Mouse (Mus musculus) mouse embryonic stem cell (cell line): Measurements from ENCODE around the gene Yap1.

ENCODE experiments used
- in situ Hi-C, 2 experiments: fragments of 300-500 bp; cut with MboI; formaldehyde crosslinking; loops; 1 replicate in 1 of 2; 3 replicates in 1 of 2; pipeline ENCODE4 v1.14.3; 2019 to 2020; ENCODE audit warnings: low sequenced_read_pairs in 2 of 2, low pct_unique_long_range_greater_than_20kb in 1 of 2, mixed read lengths in 1 of 2; ENCODE audit not compliant: unreplicated experiment in 1 of 2

Yap1 gene

GRCm38 (mm10) chr9:8004370-8004991 is at the start of gene Yap1:
TSS of gene Yap1 (minus strand) at chr9:8004596.
- in situ Hi-C loops, result no loop called here

DNA sequence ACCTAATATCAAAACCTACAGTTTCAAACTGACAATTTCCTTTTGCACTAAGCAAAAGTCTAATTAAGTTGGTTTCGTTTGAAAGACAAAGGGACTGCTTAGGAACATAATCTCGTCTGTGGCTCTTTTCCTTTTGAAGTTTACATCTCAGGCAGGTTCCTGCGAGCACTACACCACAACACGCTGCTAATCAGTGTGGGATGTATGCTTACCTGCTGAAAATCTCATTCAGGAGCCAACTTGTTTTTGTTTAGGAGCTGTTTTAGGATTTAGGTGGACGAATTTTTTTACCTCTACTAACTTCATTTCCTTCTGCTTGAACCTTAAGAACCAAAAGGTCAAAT is 38.6 kb upstream of the Yap1 start:
- in situ Hi-C loops, result no loop called here

DNA sequence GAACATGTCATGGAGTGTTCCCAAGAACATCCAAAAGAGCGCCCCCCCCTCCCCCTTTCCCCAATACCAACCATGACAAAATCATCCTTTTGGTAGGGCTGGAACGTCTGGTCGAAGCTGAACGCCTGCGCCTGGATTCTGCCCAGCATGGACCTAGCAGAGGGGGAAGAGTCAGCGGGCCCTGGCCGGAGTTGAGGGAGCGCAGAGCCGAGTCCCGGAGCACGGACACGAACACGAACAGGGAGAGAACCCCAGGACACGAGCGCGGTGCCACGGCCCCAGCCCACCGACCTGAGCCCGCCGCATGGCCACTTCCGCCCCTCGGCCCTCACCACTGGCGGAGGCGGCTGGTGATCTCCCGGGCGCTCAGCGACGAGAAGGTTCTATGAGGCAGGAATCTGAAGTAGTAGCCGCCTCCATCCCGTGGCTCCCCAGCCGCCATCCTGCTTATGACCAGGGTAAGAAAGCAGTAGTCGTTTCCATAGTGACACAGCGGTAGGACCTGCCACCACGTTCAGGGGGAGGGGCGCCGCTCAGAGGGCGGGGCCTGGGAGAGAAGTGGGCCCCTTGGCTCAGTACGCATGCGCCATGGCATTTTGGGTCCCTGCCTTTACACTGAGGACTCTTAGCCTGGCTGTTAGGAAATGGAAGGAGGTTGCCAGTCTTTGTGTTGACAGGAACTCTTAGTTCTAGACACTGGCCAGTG is 38.1 kb upstream of the Yap1 start, which contains the start of gene Cfap300:
TSS of gene Cfap300 (minus strand) at position 486 of the 706 bp plus-strand sequence.
- in situ Hi-C loops, result no loop called here

- in situ Hi-C loops, result no loop called here
Observed at GRCm38 (mm10) chr9:8035546-8035945, 31.1 kb upstream of the Yap1 start.

DNA sequence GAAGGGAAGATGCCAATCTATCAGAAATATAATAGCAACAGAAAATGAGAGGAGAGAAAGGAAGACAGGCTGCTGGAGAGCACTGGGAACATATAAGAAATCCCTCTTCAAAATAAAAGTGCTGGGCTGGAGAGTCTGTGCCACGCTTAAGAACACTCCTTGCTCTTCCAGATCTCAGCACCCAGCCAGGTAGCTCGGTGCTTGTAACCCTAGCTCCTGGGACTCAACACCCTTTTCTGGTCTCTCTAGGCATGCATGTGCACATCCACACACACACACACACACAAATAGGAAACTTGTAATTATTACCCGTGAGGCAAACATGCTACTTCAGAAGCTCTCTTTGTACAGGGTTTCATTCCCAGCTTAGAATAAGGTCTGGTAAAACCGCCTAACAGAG is 30.7 kb upstream of the Yap1 start:
- in situ Hi-C loops, result no loop called here

- in situ Hi-C loops, result no loop called here
Observed at GRCm38 (mm10) chr9:8034143-8034542, 29.7 kb upstream of the Yap1 start.

DNA sequence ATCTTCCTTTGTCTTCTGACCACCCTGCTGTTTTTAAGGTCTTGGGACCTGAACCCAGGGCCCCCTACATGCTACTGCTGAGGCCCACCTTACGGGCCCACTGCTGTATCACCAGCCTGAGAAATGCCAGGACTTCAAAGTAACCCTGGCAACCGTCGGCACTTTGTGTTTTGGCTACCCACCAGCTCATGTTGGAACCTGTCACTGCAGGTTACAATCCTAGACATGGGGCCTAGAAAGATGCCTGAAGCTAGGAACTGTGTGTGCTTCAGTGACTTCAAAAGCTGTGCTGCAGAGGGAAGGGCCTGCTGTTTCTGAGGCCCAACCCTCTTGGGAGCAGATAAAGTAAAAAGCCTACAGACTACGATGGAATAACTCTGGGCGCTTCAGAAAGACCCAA is 28.5 kb upstream of the Yap1 start:
- in situ Hi-C loops, result no loop called here

GRCm38 (mm10) chr9:8018609-8019008 is 14.2 kb upstream of the Yap1 start:
- in situ Hi-C loops, result no loop called here

DNA sequence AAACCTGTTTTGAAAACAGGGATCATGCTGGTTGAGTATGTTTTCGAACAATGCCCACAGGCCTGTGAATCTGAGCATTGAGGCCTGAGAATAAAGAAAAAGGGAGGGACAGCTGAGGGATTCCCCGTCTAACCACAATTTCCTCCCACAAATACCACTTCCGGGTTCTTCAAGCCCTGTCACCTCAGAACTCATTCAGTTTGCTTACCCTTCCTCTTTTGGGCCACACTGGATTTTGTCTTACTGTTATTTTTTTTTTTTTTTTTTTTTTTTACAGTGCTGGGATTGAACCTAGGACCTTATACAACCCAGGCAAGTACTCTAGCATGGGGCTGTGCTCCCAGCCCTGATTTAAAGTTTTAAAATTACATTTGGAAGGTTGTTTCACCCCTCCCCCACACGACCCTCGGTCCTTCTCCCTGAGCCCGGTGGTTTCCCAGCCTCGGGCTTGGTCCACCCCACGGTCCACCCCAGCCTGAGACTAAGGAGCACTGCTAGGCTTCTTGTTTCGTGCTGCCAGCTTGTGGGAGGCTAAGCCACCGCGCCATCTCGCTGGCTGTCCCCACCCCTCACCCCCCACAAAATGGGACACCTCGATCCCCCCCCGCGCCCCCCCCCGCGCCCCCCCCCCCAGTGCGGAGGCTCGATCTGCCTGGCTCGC is 13.0 kb upstream of the Yap1 start:
- in situ Hi-C loops, result no loop called here

DNA sequence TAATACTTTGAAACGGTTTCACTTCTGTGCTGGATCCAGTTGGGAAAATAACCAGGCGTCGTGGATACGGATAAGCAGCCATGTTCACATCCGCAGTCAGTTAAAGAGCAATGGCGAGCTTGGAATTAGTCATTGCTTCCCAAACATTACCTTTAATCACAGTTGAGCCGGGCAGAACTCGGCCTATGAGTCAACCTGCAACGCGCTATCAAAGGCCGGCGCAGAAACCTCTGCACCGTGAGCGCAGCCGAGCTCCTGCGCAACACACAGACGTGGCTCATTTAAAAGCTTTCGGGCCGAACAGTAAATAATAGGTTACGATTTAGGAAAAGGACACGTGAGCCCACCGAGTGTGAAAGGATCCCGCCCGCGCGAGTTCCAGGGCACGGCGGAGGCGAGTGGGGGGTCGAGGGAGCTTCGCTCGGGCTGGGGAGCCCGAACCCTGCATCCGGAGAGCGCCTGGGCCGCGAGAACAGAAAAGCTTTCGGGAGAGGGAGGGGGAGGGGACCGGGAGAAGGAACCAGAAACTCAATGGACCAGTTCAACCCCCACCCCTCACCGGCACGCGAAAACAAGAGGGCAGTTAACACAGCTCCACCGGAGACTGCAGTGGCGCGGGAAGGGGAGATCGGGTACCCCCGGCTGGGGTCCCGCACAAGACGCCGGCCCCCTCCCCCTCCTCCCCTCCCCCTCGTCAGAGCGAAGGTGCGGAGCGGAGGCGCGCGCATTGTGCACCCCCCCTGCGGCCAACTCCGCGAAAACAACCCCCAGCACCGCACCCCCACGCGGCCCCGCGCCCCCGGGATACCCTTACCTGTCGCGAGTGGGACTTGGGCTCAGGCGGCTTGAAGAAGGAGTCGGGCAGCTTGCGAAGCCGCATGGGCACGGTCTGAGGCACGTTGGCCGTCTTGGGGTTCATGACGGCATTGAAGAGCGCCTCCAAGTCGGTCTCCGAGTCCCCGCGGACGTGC is 810 bp downstream of the Yap1 start:
- in situ Hi-C loops, result no loop called here

DNA sequence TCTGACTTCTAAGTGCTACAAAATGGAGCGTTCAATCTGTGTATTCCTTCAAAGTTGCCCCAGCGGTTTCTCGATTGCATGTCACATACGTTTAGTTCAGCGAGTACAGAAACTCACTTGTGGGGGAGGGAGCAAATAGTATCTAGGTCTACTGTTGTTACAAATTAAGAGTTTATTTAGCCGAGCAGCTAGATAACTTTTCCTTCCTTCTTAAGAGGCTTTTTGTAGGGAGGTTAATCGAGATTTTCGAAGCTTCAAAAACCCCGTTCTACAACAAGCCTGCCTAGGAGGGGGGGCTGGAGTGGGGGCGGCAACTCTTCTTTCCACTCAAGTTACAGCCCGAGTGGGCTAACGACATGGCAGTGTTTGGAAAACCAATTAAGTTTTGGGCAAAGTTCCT is 1.6 kb downstream of the Yap1 start:
- in situ Hi-C loops, result no loop called here

DNA sequence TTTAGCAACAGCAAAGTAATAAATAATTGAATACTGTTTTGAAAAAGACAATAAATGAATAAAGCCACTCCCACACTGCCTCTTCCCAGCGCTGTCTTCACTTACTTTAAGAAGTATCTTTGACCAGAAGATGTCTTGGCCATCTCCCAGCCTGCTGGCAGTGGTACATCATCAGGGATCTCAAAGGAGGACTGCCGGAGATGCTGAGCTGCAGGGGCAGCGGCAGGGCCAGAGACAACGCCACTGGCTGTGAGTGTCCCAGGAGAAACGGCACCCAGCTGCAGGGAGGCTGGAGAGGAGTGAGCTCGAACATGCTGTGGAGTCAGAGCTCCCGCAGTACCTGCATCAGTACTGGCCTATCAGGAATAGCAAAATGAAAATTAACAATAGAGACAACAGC is 3.0 kb downstream of the Yap1 start:
- in situ Hi-C loops, result no loop called here

GRCm38 (mm10) chr9:7994275-7994674 is 10.1 kb downstream of the Yap1 start:
- in situ Hi-C loops, result no loop called here

DNA sequence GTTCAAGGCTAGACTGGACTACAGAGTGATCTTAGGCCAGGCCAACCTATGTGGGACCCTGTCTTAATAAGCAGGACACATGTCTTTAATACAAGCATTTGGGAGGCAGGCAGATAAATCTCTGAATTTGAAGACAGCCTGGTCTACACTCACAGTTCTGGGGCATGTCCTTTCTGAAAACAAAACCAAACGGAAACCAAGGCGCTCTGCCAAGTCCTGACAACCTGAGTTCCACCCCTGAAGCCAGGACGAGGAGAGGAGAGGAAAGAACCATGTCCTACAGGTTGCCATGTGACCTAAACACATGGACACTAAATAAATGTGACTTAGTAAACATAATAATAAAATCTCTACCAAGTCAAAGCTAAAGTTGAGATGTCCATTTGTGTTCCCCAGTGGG is 11.7 kb downstream of the Yap1 start:
- in situ Hi-C loops, result no loop called here

DNA sequence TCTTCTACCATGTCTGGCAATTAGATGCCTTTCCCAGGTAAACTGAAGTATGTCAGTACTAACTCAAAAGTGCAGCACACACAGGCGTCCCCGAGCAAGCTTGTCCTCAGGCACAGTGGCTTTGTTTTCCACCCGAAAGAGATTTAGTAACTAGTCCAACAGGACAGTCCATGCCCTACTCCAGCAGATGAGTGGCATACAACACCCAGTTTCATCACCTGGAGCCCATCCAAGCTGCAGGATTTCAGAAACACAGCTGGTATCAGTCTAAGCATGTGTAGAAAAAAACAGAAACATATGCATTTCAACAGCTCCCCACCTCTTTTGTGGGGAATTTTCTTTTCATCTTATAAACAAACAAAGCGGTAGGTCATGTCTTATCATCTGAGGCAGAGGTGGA is 13.5 kb downstream of the Yap1 start:
- in situ Hi-C loops, result no loop called here

DNA sequence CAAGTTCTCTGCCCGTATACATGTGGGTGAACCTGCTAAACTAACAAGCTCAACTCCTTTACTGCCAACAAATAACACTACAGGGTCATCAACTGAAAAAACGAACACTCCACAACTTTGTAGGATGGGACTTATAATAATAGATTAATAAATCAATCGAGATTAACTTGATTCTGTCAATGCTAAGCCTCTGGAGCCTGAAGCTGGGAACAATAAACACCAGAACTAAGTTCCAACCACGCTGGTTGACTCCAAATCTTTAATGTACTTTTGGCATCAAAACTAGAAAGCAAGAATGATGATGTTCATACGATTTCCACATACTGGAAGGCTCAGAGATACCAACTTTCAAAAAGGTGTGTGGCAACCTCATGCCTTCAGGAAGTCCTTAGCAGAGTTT is 17.3 kb downstream of the Yap1 start:
- in situ Hi-C loops, result no loop called here

DNA sequence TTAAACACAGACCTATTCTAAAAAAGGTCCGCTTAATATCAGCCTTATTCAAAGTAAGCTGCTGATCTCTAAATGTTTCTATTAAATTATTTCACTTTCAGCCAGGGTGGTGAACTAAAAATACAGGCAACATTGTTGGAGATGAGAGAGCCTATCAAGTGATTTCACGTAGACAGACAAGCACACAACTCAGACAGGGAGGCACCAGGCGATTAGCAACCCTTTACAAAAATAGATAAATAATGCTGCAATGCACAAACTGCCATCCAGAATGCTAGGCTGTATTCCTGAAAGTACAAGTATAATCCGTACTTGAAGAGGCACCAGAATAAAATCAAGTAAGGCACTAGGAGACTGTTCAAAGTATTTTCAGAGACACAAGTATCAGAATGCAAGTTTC is 20.1 kb downstream of the Yap1 start:
- in situ Hi-C loops, result no loop called here

DNA sequence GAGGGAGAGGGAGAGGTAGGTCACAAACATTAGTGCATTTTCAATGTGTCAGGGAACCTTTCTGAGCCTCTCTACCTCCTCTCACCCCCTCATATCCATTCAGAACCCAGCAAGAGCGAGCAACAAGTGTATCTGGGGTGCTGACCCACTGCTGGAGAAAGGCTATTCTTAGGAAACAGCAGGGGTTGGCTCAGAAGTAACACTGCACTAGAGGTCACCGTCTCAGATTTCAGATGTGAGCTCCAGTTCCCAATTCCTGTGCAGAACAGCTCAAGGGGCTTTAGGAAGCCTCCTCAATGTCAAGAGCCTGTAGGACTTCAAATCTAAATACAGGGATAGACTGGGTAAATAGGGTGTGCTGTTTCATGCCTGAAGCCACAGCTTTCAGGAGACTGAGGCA is 20.7 kb downstream of the Yap1 start:
- in situ Hi-C loops, result no loop called here

DNA sequence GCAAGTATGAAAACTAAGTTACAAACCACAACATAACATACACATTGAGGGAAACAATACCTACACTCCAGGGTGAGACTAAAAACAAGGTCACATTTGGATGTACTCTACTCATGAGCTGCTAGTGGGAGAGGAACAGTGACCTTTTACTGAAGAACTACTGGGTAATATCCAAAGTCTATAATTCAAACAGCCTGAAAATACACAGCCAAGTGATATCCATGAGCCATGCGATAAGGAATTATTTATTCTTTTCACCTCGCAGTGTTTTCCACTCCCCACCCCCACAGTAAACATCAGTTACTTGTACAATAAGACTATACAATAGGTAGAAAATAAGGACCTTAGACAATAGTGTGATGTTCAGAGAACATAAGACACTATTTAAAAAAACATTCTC is 24.2 kb downstream of the Yap1 start:
- in situ Hi-C loops, result no loop called here
